Mouse (Mus musculus) CD4-positive, CD25-positive, alpha-beta regulatory T cell, adult 9 weeks (primary cell): Measurements from ENCODE around the gene Hopx. TPM values are rescaled to one million over a fixed set of nuclear protein-coding genes. Genes with fewer than 3 reads are reported as not detected.

Source experiments
- polyA plus RNA-seq: library from polyadenylated mRNA; unstranded; fragments of 100-300 nt; shearing (Covaris generic); gene quantifications from one replicate; pipeline ENCODE4 v1.2.1, GENCODE M21; 2017

Gene Hopx
- polyA plus RNA-seq = 246 TPM

GRCm38 (mm10) chr5:77114817-77115731 is at the start of gene Hopx:
TSS of gene Hopx (minus strand) at chr5:77115121.

Other genes with a start within 250 kb of the Hopx start
- 28.3 TPM for gene Aasdh, start 209.6 kb downstream of the Hopx start, polyA plus RNA-seq
- gene Paics, start 163.8 kb downstream of the Hopx start, polyA plus RNA-seq = 131 TPM
- 55.6 TPM for gene Ppat, start 163.5 kb downstream of the Hopx start, polyA plus RNA-seq
- 108 TPM for gene Srp72, start 140.4 kb downstream of the Hopx start, polyA plus RNA-seq
- gene Arl9, start 111.1 kb downstream of the Hopx start, polyA plus RNA-seq = 0.55 TPM
- gene Thegl, start 99.1 kb downstream of the Hopx start, polyA plus RNA-seq = not detected
- not detected for gene Spink2, start 96.3 kb upstream of the Hopx start, polyA plus RNA-seq
- 13.2 TPM for gene Rest, start 150.4 kb upstream of the Hopx start, polyA plus RNA-seq
- 6.2 TPM for gene Noa1, start 195.0 kb upstream of the Hopx start, polyA plus RNA-seq
- 86.7 TPM for gene Polr2b, start 195.0 kb upstream of the Hopx start, polyA plus RNA-seq